Mouse (Mus musculus) ES-E14 (cell line): ENCODE measurements around the gene Lnx1.

ENCODE experiments used
- CHD2 ChIP-seq: IDR thresholded peaks from 2 replicates; pipeline ENCODE4 v1.6.1; 2014; ENCODE audit warnings: mild to moderate bottlenecking, low read depth, low read length, inconsistent platforms
- ZC3H11A ChIP-seq: IDR thresholded peaks from 2 replicates; pipeline ENCODE4 v1.6.1; 2012; ENCODE audit warnings: low read depth, mild to moderate bottlenecking, inconsistent platforms, low read length, borderline replicate concordance

DNA sequence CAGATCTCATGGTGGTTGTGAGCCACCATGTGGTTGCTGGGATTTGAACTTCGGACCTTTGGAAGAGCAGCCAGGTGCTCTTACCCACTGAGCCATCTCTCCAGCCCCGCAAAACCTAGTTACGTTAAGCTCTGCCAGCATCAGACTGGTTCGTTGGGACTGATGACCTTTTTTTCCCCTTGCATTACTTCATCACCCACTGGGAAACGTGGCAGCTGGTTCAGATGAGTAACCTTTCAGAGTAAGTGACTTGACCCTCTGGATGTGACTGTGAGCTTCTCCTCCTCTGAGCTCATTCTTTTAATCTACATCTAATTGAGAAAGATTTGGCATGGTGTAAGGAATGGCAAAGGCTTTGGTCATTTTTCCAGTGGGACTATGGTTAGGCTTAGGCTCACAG, 102.7 kb downstream of the Lnx1 start:
- TF ChIP-seq CHD2 (no peak), ZC3H11A (no peak)
